Mouse (Mus musculus) ES-Bruce4 (cell line): ENCODE measurements around the gene Scd3.

Source experiments
- CTCF ChIP-seq: IDR thresholded peaks from one replicate; pipeline ENCODE4 v1.8.1; 2011; ENCODE audit warnings: low read depth, low read length
- POLR2A ChIP-seq: IDR thresholded peaks from one replicate; pipeline ENCODE4 v1.8.1; 2011; ENCODE audit warnings: low read length; ENCODE audit not compliant: insufficient read depth

- TF ChIP-seq CTCF, result no peak
- TF ChIP-seq POLR2A, result no peak
Observed at GRCm38 (mm10) chr19:44153781-44154180, 49.3 kb upstream of the Scd3 start.
